Mouse (Mus musculus): ENCODE data around the gene Ccdc88c. TPM values are rescaled to one million over a fixed set of nuclear protein-coding genes. Genes with fewer than 3 reads are reported as not detected.
"Not testable (repeated sequence)": the region's sequence is repeated elsewhere in the genome, so short reads cannot be mapped to it uniquely, and the experiment has no call there.

Ccdc88c gene
- polyA plus RNA-seq, 1 experiment from 2014 or later: 18.3 TPM

DNA sequence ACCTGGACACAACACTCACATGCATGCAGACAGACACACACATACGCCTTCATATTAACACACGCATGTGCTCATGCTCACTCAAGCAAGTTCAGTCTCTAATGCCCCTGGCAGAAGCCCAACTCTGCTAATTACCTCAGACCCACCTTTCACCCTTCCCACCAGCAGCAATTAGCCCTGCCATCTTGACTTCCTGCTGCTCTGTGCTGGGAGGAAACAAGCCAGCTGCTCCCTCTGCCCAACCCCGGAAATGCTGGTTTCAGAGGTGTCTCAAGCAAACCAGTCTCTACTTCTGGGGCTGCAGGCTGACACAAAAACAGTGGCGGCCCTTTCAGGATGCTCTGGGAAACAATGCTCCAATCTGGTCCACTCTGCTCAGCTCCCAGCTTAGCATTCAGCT, 12.9 kb downstream of the Ccdc88c start:
- Histone ChIP-seq H3K4me3 (no peak overlapping the region), H3K9me3 (no peaks in the 10 kb centered on the region), H3K27me3 (no peaks in the 10 kb centered on the region), H3K27ac (replicated peaks) (peak overlapping the region; percentile 53), H3K4me2 (replicated peaks) (no peak overlapping the region), H3K9ac (replicated peaks) (no peak overlapping the region), H3K4me1 (peaks cover 80% of the 10 kb centered on the region), H3K36me3 (no peaks in the 10 kb centered on the region)
- WGBS: 36% methylated on average over 4 of the region's 4 CpGs
- no peak for ATAC-seq (replicated peaks)

- no peaks in the 10 kb centered on the region for H3K27me3 ChIP-seq
- peaks cover 72% of the 10 kb centered on the region for H3K4me1 ChIP-seq
- H3K4me2 ChIP-seq (replicated peaks): no peak overlapping the region
- no peaks in the 10 kb centered on the region for H3K9me3 ChIP-seq
- H3K4me3 ChIP-seq: no peak overlapping the region
- no peaks in the 10 kb centered on the region for H3K36me3 ChIP-seq
- WGBS: 82% methylated on average over 11 of the region's 11 CpGs
- H3K27ac ChIP-seq (replicated peaks): peak overlapping the region; percentile 53
- ATAC-seq (replicated peaks): no peak
- H3K9ac ChIP-seq (replicated peaks): no peak overlapping the region
Measured at GRCm38 (mm10) chr12:101015165-101015560, 13.7 kb downstream of the Ccdc88c start.

DNA sequence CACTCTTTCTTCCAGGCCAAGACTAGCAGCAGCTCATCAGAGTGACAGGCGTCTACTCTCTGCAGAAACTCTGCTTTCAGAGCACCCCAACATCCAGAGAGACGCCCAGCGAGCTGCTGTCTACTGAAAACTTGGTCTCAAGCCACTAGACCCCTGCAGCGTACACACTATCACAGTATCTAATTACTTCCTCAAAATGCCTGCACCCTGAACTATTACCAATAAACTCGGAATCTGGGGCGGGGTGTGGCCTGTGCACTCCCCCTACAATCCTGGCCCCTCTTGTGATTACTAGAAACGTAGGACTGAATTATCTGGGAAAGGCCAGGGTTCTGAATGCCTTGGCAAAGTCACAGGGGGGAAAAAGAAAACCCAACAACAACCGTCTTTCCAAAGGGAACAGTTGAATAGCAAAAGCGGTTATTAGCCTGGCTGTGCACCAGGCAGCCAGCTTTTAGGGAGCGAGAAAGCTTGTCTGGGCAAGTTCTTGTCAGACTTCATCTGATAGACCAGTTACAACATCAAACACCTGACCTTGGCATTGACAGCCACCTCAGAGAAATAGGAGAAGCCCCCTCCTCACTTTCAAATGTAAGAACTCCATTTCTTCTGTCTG, 14.2 kb downstream of the Ccdc88c start:
- peak overlapping the region; percentile 53 for H3K27ac ChIP-seq (replicated peaks)
- H3K9me3 ChIP-seq: no peaks in the 10 kb centered on the region
- H3K4me3 ChIP-seq: no peak overlapping the region
- WGBS: 31% methylated on average over 10 of the region's 10 CpGs
- H3K36me3 ChIP-seq: no peaks in the 10 kb centered on the region
- no peak for ATAC-seq (replicated peaks)
- H3K4me2 ChIP-seq (replicated peaks): no peak overlapping the region
- H3K9ac ChIP-seq (replicated peaks): no peak overlapping the region
- H3K4me1 ChIP-seq: peaks cover 69% of the 10 kb centered on the region
- H3K27me3 ChIP-seq: no peaks in the 10 kb centered on the region

GRCm38 (mm10) chr12:101013668-101014067, 15.2 kb downstream of the Ccdc88c start:
- H3K4me1 ChIP-seq: peaks cover 63% of the 10 kb centered on the region
- H3K9me3 ChIP-seq; H3K4me3 ChIP-seq; H3K27ac ChIP-seq (replicated peaks); H3K36me3 ChIP-seq; H3K4me2 ChIP-seq (replicated peaks); H3K27me3 ChIP-seq; H3K9ac ChIP-seq (replicated peaks); ATAC-seq (replicated peaks): not testable (repeated sequence)
- 91% methylated on average over 9 of the region's 9 CpGs for WGBS

- H3K27ac ChIP-seq (replicated peaks): no peak overlapping the region
- ATAC-seq (replicated peaks): no peak
- no peaks in the 10 kb centered on the region for H3K9me3 ChIP-seq
- no peaks in the 10 kb centered on the region for H3K27me3 ChIP-seq
- no peak overlapping the region for H3K9ac ChIP-seq (replicated peaks)
- 36% methylated on average over 8 of the region's 8 CpGs for WGBS
- H3K4me1 ChIP-seq: peaks cover 63% of the 10 kb centered on the region
- no peak overlapping the region for H3K4me3 ChIP-seq
- H3K4me2 ChIP-seq (replicated peaks): no peak overlapping the region
- no peaks in the 10 kb centered on the region for H3K36me3 ChIP-seq
Measured at GRCm38 (mm10) chr12:101013078-101013665, 15.7 kb downstream of the Ccdc88c start.

GRCm38 (mm10) chr12:101012197-101013077, 16.4 kb downstream of the Ccdc88c start:
- Histone ChIP-seq H3K9ac (replicated peaks) (no peak overlapping the region; the same call in 1 of the 2 replicates), H3K36me3 (no peaks in the 10 kb centered on the region), H3K4me3 (no peak overlapping the region), H3K27me3 (no peaks in the 10 kb centered on the region), H3K27ac (replicated peaks) (no peak overlapping the region), H3K9me3 (no peaks in the 10 kb centered on the region), H3K4me1 (peaks cover 66% of the 10 kb centered on the region), H3K4me2 (replicated peaks) (no peak overlapping the region)
- no peak for ATAC-seq (replicated peaks)
- WGBS: 46% methylated on average over 17 of the region's 17 CpGs

- ATAC-seq (replicated peaks): no peak
Measured at GRCm38 (mm10) chr12:101011017-101011416, 17.8 kb downstream of the Ccdc88c start.

GRCm38 (mm10) chr12:101010148-101010920, 18.5 kb downstream of the Ccdc88c start:
- H3K4me3 ChIP-seq: no peak overlapping the region
- no peak overlapping the region for H3K4me2 ChIP-seq (replicated peaks)
- no peak overlapping the region for H3K27ac ChIP-seq (replicated peaks)
- H3K9ac ChIP-seq (replicated peaks): no peak overlapping the region
- H3K36me3 ChIP-seq: no peaks in the 10 kb centered on the region
- peaks cover 62% of the 10 kb centered on the region for H3K4me1 ChIP-seq
- WGBS: 76% methylated on average over 10 of the region's 10 CpGs
- H3K9me3 ChIP-seq: no peaks in the 10 kb centered on the region
- H3K27me3 ChIP-seq: no peaks in the 10 kb centered on the region
- no peak for ATAC-seq (replicated peaks)

More at GRCm38 (mm10) chr12:101011017-101011416, 17.8 kb downstream of the Ccdc88c start:
- H3K36me3 ChIP-seq: no peaks in the 10 kb centered on the region
- WGBS: 84% methylated on average over 7 of the region's 7 CpGs
- H3K4me2 ChIP-seq (replicated peaks): no peak overlapping the region
- peaks cover 62% of the 10 kb centered on the region for H3K4me1 ChIP-seq
- H3K9me3 ChIP-seq: no peaks in the 10 kb centered on the region
- no peak overlapping the region for H3K9ac ChIP-seq (replicated peaks)
- no peak overlapping the region for H3K4me3 ChIP-seq
- H3K27ac ChIP-seq (replicated peaks): no peak overlapping the region
- no peaks in the 10 kb centered on the region for H3K27me3 ChIP-seq

DNA sequence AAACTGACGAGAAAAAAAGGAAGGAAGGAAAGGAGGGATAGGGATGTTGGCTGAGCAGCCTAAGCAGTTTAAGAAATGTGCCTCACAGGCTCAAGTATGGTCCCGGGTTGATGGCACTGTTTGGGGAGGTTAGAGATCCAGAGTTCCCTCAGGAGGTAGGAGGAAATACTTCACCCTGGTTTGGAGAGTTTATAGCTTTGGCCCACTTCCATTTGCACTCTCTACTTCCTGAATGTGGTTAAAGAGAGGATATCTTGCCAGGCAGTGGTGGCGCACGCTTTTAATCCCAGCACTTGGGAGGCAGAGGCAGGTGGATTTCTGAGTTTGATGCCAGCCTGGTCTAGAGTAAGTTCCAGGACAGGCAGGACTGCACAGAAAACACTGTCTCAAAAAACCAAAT, 19.6 kb downstream of the Ccdc88c start:
- no peak for ATAC-seq (replicated peaks)
- no peaks in the 10 kb centered on the region for H3K27me3 ChIP-seq
- 89% methylated on average over 4 of the region's 4 CpGs for WGBS
- no peak overlapping the region for H3K4me2 ChIP-seq (replicated peaks)
- H3K27ac ChIP-seq (replicated peaks): no peak overlapping the region
- H3K4me1 ChIP-seq: peaks cover 62% of the 10 kb centered on the region
- no peak overlapping the region for H3K9ac ChIP-seq (replicated peaks)
- no peaks in the 10 kb centered on the region for H3K9me3 ChIP-seq
- no peak overlapping the region for H3K4me3 ChIP-seq
- H3K36me3 ChIP-seq: no peaks in the 10 kb centered on the region

- H3K4me1 ChIP-seq: peaks cover 59% of the 10 kb centered on the region
- H3K36me3 ChIP-seq: no peaks in the 10 kb centered on the region
Measured at GRCm38 (mm10) chr12:101008648-101009047, 20.2 kb downstream of the Ccdc88c start.

GRCm38 (mm10) chr12:101007968-101008481, 20.8 kb downstream of the Ccdc88c start:
- no peaks in the 10 kb centered on the region for H3K36me3 ChIP-seq
- peaks cover 54% of the 10 kb centered on the region for H3K4me1 ChIP-seq

More at GRCm38 (mm10) chr12:101008648-101009047, 20.2 kb downstream of the Ccdc88c start:
- no peak for ATAC-seq (replicated peaks)
- H3K9me3 ChIP-seq: no peaks in the 10 kb centered on the region
- WGBS: 16% methylated on average over 4 of the region's 4 CpGs
- no peak overlapping the region for H3K4me3 ChIP-seq
- no peak overlapping the region for H3K4me2 ChIP-seq (replicated peaks)
- no peak overlapping the region for H3K9ac ChIP-seq (replicated peaks)
- H3K27ac ChIP-seq (replicated peaks): peak overlapping the region; percentile 78
- no peaks in the 10 kb centered on the region for H3K27me3 ChIP-seq

More at GRCm38 (mm10) chr12:101007968-101008481, 20.8 kb downstream of the Ccdc88c start:
- Histone ChIP-seq H3K9me3 (no peaks in the 10 kb centered on the region), H3K27me3 (no peaks in the 10 kb centered on the region), H3K4me3 (no peak overlapping the region), H3K4me2 (replicated peaks) (no peak overlapping the region), H3K9ac (replicated peaks) (no peak overlapping the region), H3K27ac (replicated peaks) (peak overlapping the region; percentile 78)
- peak; percentile 16; the same call in 1 of the 2 replicates for ATAC-seq (replicated peaks)
- 18% methylated on average over 10 of the region's 10 CpGs for WGBS

Data from forebrain, embryonic 15.5 days (tissue).